Mouse (Mus musculus) left cerebral cortex, postnatal 36 days (tissue): ENCODE data around the gene Helz. TPM values are rescaled to one million over a fixed set of nuclear protein-coding genes. Genes with fewer than 3 reads are reported as not detected.

Experiments used
- DNase-seq, 2 experiments: peaks; one replicate each; pipeline ENCODE4 v3.0.0; 2021 to 2022; ENCODE audit warnings: low spot score in 2 of 2, mixed read lengths in 1 of 2
- intact Hi-C: fragments of 180-260 bp; cut with DNase I; formaldehyde crosslinking; loops from one replicate; pipeline ENCODE4 v1.15.1; 2025
- total RNA-seq, 2 experiments: library from RNA; stranded (reverse); gene quantifications; 2 replicates each; pipeline ENCODE4 v1.2.3; 2021

Helz gene
- total RNA-seq, 2 experiments from 2014 or later = 41.4 to 54.6 TPM

- no peak for DNase-seq
- intact Hi-C loops = no loop called here
Observed at GRCm38 (mm10) chr11:107587141-107587540, 39.4 kb downstream of the Helz start.

DNA sequence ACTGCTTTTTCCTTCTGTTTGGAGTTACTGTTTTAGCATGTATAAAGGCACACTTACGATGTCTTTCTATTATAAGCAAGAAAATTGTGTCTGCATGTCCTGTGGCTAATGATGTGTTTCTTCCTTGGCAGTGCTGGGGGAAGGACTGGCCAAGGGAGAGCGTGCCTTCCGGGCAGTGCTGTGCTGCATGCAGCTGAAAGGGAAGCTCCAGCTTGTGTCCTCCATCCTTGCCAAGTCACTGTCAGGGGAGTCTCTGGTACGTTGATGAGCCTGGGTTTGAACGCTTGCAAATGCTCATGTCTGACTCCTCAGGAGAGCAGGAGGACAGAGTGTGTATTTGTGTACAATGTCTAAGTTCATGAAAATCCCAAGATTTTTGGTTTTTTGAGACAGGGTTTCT is 44.8 kb downstream of the Helz start:
- no peak for DNase-seq
- intact Hi-C loops = no loop called here

DNA sequence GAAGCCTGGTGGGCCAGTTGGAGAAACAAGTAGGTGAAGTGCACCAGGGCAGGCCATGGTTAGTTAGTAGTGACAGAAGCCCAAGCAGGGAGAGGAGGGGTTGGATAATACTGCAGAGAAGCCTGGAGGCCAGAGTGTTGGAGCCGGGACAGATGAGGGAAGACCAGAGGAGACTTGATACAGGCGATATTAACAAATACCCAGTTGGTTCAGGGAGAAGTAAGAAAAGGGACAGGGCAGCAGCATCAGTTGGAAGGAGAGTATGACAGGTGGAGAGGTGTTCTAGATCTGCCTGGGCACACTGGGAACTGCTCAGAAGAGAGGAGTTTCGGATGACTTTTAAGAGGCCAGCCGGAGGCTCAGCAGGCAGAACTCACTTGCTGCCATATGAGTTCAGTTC is 49.7 kb downstream of the Helz start:
- no peak for DNase-seq
- intact Hi-C loops = no loop called here

DNA sequence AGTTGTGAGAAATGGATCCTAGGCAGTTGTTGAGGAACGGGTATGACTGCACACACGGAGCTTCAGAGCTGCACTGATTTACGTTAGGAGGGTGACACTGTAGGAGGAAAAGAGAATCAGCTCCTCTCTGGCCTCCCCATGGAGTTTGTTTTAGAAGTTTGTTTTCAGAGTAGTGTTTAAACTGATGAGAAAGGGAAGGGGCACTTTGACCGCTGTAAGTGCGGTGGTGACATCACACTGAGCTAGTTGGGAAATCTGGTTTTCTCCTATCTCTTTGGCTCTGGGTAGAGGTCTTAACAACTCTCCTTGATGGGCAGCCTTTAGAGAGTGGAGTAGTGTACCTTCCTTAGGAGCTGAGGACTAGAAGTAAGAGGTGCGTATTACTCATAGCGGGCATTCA is 58.0 kb downstream of the Helz start:
- no peak for DNase-seq
- intact Hi-C loops = no loop called here

DNA sequence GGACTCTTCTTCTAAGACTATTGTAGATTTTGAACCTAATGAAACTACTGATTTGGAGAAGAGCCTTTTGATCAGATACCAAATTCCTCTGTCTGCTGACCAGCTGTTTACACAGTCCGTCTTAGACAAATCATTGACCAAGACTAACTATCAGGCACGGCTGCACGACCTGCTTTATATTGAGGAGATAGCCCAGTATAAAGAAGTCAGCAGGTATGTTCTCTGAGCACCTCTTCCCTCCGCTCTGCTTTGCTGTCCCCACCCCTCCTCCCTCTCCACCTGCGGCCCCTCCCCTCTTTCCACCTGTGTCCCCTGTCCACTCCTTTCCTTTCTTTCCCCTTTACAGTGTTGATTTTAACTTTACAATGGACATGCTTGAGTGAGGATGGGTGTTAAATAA is 66.2 kb downstream of the Helz start:
- no peak for DNase-seq
- intact Hi-C loops = loop anchor here (10.0 kb wide), 1 partner anchor 109 kb away; no protein-coding TSS in a partner anchor

DNA sequence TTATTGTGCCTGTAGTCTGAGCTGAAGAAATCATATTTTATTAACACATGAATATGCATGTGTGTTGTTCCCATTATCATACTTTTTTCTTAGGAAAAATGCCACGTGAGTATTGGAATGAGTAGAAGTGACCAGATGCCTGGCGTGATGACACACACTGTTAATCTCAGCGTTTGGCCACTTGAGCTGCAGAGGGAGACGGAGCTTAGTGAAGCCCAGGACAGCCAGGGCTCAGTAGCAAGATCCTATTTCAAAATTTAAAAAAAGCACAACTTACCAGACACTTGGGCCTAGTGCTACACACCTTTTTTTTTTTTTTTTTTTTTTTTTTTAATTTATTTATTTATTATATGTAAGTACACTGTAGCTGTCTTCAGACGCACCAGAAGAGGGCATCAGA is 68.0 kb downstream of the Helz start:
- intact Hi-C loops = loop anchor here (10.0 kb wide), 1 partner anchor 111 kb away; no protein-coding TSS in a partner anchor
- no peak for DNase-seq

DNA sequence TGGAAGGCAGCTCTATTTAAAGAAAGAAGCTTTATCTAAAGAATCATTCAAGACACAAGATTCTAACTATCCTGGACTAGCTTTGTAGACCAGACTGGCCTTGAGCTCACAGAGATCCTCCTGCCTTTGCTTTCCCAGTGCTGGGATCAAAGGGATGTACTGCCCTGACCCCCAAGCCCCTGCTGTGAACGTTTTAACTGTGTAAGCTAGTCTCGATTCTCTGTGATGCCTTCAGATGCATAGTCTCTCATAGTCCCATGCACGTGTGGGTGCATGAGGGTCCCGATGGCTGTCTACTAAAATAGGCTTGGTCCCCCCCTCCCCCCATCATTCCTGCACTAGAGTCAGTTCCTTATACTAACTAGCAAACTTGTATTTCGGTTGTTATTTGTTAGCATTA is 70.2 kb downstream of the Helz start:
- DNase-seq = no peak
- intact Hi-C loops = loop anchor here (10.0 kb wide), 1 partner anchor 113 kb away; no protein-coding TSS in a partner anchor

GRCm38 (mm10) chr11:107624661-107625060 is 76.9 kb downstream of the Helz start:
- no peak for DNase-seq
- intact Hi-C loops = loop anchor here (10.0 kb wide), 1 partner anchor 360 kb away; no protein-coding TSS in a partner anchor

DNA sequence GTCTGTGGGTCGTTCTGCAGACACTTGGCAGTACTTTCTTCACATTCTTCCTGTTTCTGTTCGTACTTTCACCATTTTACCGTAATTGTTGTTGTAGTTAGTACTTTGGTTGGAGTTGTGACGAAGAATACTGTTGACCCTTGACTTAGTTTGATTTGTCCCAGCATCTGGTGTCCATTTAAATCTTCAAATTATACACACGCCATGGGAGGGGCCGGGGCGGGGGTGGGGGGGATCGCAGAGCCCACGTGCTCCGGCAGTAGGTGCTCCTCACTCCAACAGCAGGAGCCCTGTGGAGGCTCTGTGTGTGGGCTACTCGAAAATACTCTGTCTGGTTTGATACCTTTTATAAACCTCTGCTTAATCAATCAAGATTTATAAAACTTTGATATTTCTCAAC is 78.0 kb downstream of the Helz start:
- DNase-seq = no peak
- intact Hi-C loops = loop anchor here (10.0 kb wide), 1 partner anchor 359 kb away; no protein-coding TSS in a partner anchor

- peak; percentile 41 to 65 for DNase-seq
- intact Hi-C loops = loop anchor here (1.0 to 10.0 kb wide), 2 partner anchors 224 to 355 kb away; no protein-coding TSS in a partner anchor
Observed at GRCm38 (mm10) chr11:107629504-107629903, 81.8 kb downstream of the Helz start.

DNA sequence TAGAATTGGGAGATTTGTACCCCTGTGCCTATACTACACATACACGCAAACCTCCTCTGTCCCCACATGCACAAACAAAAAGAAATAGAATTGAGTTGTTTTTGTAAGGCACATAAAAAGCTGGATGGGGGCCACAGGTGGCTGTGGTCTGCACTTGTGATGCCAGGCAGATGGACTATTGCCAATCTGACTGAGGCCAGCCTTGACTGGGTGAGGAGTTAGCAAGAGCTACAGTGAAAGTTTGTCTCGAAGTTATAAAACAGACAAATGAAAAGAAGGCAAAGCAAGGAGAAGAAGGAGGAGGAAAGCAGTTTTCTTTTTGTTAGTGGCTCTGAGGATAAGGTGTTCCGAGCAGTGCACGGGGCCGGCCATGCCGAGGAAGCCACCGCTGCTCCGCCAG is 82.2 kb downstream of the Helz start:
- DNase-seq = no peak
- intact Hi-C loops = loop anchor here (1.0 to 10.0 kb wide), 2 partner anchors 223 to 355 kb away; no protein-coding TSS in a partner anchor

GRCm38 (mm10) chr11:107631124-107631523 is 83.4 kb downstream of the Helz start:
- DNase-seq = no peak
- intact Hi-C loops = no loop called here

- intact Hi-C loops = no loop called here
- DNase-seq = no peak
Observed at GRCm38 (mm10) chr11:107633563-107634146, 85.9 kb downstream of the Helz start.

DNA sequence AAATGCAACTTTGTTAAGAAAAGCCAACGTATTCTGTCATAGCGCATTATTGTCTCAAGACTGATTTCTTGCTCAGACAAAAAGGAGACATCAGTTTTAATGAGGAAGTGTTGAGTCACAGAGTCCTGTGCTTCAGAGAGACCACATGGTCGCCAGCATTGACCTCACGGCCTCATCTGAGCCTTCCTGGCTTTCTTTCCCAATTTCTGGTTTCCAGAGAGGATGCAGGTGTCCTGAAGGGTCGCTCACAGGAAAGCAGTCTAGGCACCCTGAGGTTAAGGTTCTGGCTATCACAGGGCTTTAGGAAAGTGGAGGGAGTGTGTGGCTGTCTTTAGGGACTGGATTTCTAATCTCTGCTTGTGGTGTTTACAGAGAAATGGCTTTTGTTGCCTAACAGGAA is 90.4 kb downstream of the Helz start:
- DNase-seq = no peak
- intact Hi-C loops = no loop called here

DNA sequence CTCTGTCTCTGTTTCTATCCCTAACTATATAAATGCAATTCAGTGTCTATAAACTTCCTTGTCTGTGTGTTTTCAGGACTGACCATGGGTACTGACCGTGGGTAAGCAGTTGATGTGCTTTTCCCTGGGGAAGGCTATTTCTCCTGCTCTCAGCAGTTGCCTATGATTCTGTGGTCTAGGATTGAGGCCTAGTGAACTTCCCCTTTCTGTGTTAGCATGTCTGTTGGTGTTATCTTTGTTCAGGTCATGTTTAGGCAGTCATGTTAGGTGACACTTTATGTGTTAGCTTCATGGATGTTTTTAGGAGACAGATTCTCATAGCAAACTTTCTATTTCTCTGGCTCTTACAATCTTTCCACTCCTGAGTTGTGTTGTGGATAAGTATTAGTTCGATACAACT is 91.9 kb downstream of the Helz start:
- DNase-seq = no peak
- intact Hi-C loops = no loop called here

DNA sequence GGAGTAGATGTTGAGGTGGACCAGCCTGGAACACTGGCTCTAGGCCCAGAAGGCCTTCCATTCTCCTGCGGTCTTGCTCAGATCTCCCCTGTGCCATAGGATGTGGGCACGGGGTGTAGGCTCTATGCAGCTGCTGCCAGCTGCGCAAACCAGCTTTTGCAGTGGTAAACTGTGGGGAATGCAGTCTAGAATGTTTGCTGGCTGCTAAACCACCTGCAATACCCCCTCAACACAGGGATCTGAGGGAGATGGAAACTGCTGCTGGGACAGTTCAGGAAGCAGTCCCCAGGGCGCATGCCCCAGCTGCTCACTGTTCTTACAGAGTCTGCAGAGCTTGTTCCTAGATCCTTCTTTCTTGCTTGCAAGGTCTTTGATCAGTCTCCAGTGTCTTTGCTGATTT is 96.7 kb downstream of the Helz start:
- intact Hi-C loops = no loop called here
- DNase-seq = no peak

DNA sequence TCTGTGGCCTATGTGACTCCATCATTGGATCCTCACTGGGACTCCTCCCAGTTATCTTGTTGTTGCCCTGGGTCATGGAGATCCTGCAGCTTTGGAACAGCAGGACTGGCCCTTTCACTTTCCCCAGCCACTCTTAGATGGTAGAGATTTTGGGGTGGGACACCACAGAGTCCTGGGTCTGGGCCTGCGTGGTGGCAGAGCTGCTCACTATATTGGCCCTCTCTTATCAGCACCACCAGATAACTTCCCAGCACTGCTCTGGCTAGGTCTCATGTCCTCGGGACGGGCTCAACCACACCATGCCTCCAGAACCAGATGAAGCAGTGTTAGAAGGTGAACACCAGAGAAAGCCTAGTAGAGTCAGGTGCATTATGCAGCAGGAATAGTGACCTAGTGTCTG is 99.6 kb downstream of the Helz start:
- no peak for DNase-seq
- intact Hi-C loops = no loop called here

DNA sequence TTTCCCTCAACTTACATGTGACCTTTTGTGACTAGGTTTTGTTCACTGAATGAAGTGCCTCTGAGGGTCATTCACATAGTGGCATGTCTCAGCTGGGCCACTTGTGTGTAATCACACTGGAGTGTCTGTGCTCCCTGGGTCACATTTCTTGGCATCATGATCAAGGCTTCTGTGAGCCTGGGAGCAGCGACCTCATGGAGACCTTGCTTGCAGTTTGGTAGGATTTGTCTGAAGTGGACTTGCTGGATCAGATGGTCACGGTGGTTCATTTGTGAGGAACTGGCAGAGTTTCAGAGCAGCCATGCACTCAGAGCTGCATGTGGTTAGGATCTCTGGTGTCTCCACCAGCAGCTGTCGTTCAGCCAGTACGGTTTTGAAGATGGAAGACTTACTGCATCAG is 100.9 kb downstream of the Helz start:
- intact Hi-C loops = no loop called here
- DNase-seq = no peak

DNA sequence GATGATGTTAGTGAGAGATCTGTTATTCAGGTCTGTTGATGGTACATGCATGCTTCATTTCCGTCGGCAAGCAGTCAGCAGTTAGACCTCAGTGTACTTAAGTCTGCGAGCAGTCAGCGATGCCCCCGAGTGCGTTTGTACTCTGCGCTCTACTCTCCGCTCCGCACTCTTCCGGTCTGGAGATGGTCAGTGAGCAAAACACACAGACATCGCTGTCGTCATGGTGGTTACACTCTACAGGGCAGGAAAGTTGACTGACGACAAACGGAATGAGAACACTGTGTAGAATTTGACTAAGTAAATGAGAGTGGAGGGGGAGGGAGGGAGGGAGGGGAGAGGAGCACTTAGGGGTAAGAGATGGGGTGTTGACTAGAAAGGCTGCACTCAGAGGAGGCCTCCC is 101.7 kb downstream of the Helz start:
- intact Hi-C loops = no loop called here
- DNase-seq = no peak

DNA sequence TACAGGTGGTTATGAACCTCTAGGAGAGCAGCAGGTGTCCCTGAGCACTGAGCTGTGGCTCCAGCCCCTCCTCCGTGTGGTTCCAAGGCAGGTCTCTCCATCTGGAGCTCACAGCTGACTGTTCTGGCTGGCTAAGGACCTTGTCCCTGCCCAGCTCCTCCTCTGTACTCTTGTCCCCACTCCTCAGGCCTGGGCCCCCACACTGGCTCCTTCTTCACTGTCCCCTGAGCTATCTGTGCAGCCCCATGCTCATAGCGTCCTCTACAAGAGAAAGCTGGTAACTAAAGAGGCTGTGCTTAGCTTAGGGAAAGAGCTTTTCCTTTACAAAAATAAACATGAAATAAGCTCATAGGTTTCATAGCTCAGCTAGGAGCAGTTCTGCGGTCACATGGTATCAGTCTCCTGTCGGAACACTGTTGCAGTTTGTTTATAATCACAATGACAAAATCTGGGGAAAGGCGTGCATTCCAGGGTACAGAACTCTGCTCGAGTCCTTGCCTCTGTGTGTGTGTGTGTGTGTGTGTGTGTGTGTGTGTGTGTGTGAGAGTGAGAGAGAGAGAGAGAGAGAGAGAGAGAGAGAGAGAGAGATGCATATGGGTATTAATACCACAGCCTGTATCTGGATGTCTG is 102.8 kb downstream of the Helz start:
- no peak for DNase-seq
- intact Hi-C loops = no loop called here

GRCm38 (mm10) chr11:107651391-107651790 is 103.7 kb downstream of the Helz start:
- no peak for DNase-seq
- intact Hi-C loops = no loop called here
